Mouse (Mus musculus): ENCODE measurements around the gene Il5.

The Il5 gene

GRCm38 (mm10) chr11:53720715-53721114 lies at the start of gene Il5:
Il5 (plus strand) TSS chr11:53720794.
- DNase-seq = no peak

- no peak for DNase-seq
Measured at GRCm38 (mm10) chr11:53671414-53671813, 49.2 kb upstream of the Il5 start.

GRCm38 (mm10) chr11:53680141-53680540 lies 40.5 kb upstream of the Il5 start:
- no peak for DNase-seq

GRCm38 (mm10) chr11:53681686-53682085 lies 38.9 kb upstream of the Il5 start:
- no peak for DNase-seq

- DNase-seq = no peak
Measured at GRCm38 (mm10) chr11:53682170-53682569, 38.4 kb upstream of the Il5 start.

- no peak for DNase-seq
Measured at GRCm38 (mm10) chr11:53682994-53683530, 37.5 kb upstream of the Il5 start.

GRCm38 (mm10) chr11:53691979-53692378 lies 28.6 kb upstream of the Il5 start:
- DNase-seq = no peak

- no peak for DNase-seq
Measured at GRCm38 (mm10) chr11:53698521-53698920, 22.1 kb upstream of the Il5 start.

- no peak for DNase-seq
Measured at GRCm38 (mm10) chr11:53699351-53699750, 21.2 kb upstream of the Il5 start.

GRCm38 (mm10) chr11:53706236-53706933 lies 14.2 kb upstream of the Il5 start:
- DNase-seq = peak; percentile 19 to 26

- peak; percentile 90 to 92 for DNase-seq
Measured at GRCm38 (mm10) chr11:53706934-53707717, 13.5 kb upstream of the Il5 start, which contains the start of gene Rad50. Rad50 (minus strand) TSS chr11:53707319.

- DNase-seq = no peak
Measured at GRCm38 (mm10) chr11:53707718-53708009, 12.9 kb upstream of the Il5 start.

- DNase-seq = no peak
Measured at GRCm38 (mm10) chr11:53719701-53720100, 893 bp upstream of the Il5 start.

GRCm38 (mm10) chr11:53731457-53731856 lies 10.9 kb downstream of the Il5 start:
- no peak for DNase-seq

GRCm38 (mm10) chr11:53732244-53732643 lies 11.7 kb downstream of the Il5 start:
- DNase-seq = no peak

GRCm38 (mm10) chr11:53733824-53734223 lies 13.2 kb downstream of the Il5 start:
- no peak for DNase-seq

GRCm38 (mm10) chr11:53734431-53734830 lies 13.8 kb downstream of the Il5 start:
- DNase-seq = no peak

- DNase-seq = no peak
Measured at GRCm38 (mm10) chr11:53734970-53735681, 14.5 kb downstream of the Il5 start.

GRCm38 (mm10) chr11:53735682-53736245 lies 15.2 kb downstream of the Il5 start:
- peak; percentile 72 to 73 for DNase-seq

GRCm38 (mm10) chr11:53736771-53737572 lies 16.4 kb downstream of the Il5 start:
- DNase-seq = peak; percentile 50 to 59

GRCm38 (mm10) chr11:53737573-53737946 lies 17.0 kb downstream of the Il5 start:
- peak; percentile 50 to 54 for DNase-seq

GRCm38 (mm10) chr11:53742353-53742752 lies 21.8 kb downstream of the Il5 start:
- DNase-seq = no peak

Data from cerebellum, adult 18-20 months (tissue).